Mouse (Mus musculus) small intestine, adult 2 months (tissue): ENCODE results near the gene Cldn7.

Experiments
- CTCF ChIP-seq: fragments of 200-500 bp; IDR thresholded peaks from 2 replicates; pipeline ENCODE4 v1.5.1; 2012; ENCODE audit warnings: low read depth, mild to moderate bottlenecking, control low read depth, inconsistent platforms, low read length, moderate library complexity, mixed read lengths; ENCODE audit not compliant: insufficient replicate concordance, insufficient read length; ENCODE audit errors: extremely low read depth
- POLR2A ChIP-seq: fragments of 200-500 bp; IDR thresholded peaks from 2 replicates; pipeline ENCODE4 v1.6.1; 2012; ENCODE audit warnings: low read depth, mild to moderate bottlenecking, control low read depth, inconsistent platforms, low read length, moderate library complexity

DNA sequence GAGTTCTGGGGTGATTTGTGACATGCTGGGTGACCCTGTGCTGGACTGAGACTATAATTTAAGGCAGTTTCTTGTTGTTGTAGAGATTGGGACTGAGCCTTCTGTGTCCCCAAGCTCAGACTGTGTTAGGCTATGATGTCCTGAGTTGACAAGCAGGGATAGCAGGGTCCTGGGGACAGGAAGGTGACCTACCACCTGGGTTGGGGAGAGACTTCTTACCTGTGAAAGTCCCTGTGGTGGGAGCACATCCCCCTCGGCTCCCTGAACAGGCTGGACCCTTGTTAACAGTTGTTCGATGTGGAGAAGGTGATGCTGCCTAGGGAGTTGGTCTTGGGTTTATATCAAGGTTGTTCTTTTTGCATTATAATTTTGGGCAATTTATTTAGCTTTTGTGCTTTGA lies 37.9 kb downstream of the Cldn7 start:
- TF ChIP-seq CTCF (no peak), POLR2A (no peak)
